In genomic region chrX:47612364-47612763, GRCm38 (mm10) we compare ENCODE assay signal across 23 mouse cellular contexts.
"Had no signal": no experiment of that assay in that cellular context is flagged by ENCODE, and none has a peak within 500 bp of the region (broad histone marks: within the 10 kb centered on the region; RNA-seq: fewer than 3 reads in every experiment).

No protein-coding gene starts in this region.

- H3K36me3 ChIP-seq: limb, embryonic 13.5 days; liver, embryonic 12.5 days; liver, embryonic 15.5 days; lung, embryonic 15.5 days; midbrain, embryonic 10.5 days; midbrain, embryonic 13.5 days had no signal

- H3K9me3 ChIP-seq: limb, embryonic 13.5 days; liver, embryonic 12.5 days; liver, embryonic 15.5 days; lung, embryonic 15.5 days; midbrain, embryonic 13.5 days had no signal

- H3K27me3 ChIP-seq: limb, embryonic 13.5 days; liver, embryonic 12.5 days; liver, embryonic 15.5 days; lung, embryonic 15.5 days; midbrain, embryonic 13.5 days had no signal

- H3K4me3 ChIP-seq: layer of hippocampus, adult 2 months; limb, embryonic 13.5 days; liver, embryonic 12.5 days; liver, embryonic 15.5 days; lung, embryonic 15.5 days; megakaryocyte, embryonic 14.5 days; midbrain, embryonic 10.5 days; midbrain, embryonic 13.5 days; myocyte had no signal

- H3K4me1 ChIP-seq: limb, embryonic 13.5 days; liver, embryonic 12.5 days; liver, embryonic 15.5 days; lung, embryonic 15.5 days; megakaryocyte, embryonic 14.5 days; midbrain, embryonic 10.5 days; midbrain, embryonic 13.5 days had no signal

- DNase-seq: kidney, adult 2 months; kidney, postnatal 25 days; layer of hippocampus, adult 9-11 months; liver; lung, adult 18-20 months; lung, postnatal 10 days; lung, postnatal 36 days; retina, postnatal 1 day; right cerebral cortex, postnatal 25 days; spleen, adult 18-20 months; thymus, adult 18-20 months; thymus, postnatal 4 days had no signal

- H3K27ac ChIP-seq: kidney, postnatal 0 days; layer of hippocampus, adult 2 months; limb, embryonic 13.5 days; liver, embryonic 12.5 days; liver, embryonic 15.5 days; lung, embryonic 15.5 days; midbrain, embryonic 10.5 days; midbrain, embryonic 13.5 days had no signal

- H3K9ac ChIP-seq: limb, embryonic 13.5 days; liver, embryonic 12.5 days; liver, embryonic 15.5 days; lung, embryonic 15.5 days; midbrain, embryonic 13.5 days had no signal

- H3K4me2 ChIP-seq: limb, embryonic 13.5 days; liver, embryonic 12.5 days; liver, embryonic 15.5 days; lung, embryonic 15.5 days; midbrain, embryonic 13.5 days had no signal

- ATAC-seq: liver, embryonic 12.5 days; midbrain, embryonic 13.5 days; midbrain, embryonic 16.5 days had no signal
